Mouse (Mus musculus) kidney, postnatal 0 days (tissue): Measurements from ENCODE around the gene Dapk1. TPM values are rescaled to one million over a fixed set of nuclear protein-coding genes. Genes with fewer than 3 reads are reported as not detected.

ENCODE experiments used
- ATAC-seq: fragments of 200-750 bp; cut with Nextera tagmentation; replicated peaks from 2 replicates; pipeline ENCODE4 v1.8.0; 2017; ENCODE audit warnings: low read depth, moderate number of reproducible peaks, moderate TSS enrichment, moderate library complexity; ENCODE audit not compliant: low FRiP score
- DNase-seq: peaks from one replicate; pipeline ENCODE4 v3.0.0-alpha.2; 2016; ENCODE audit warnings: low spot score
- H3K27ac ChIP-seq: fragments of 300-500 bp; sonication (generic); 2 replicates; pipeline ENCODE4 v1.5.1; 2014; ENCODE audit warnings: mild to moderate bottlenecking
- H3K27me3 ChIP-seq: fragments of 300-500 bp; sonication (generic); 2 replicates; pipeline ENCODE4 v1.6.1; 2014; ENCODE audit warnings: low read length, mixed read lengths; ENCODE audit not compliant: insufficient read depth
- H3K36me3 ChIP-seq: fragments of 300-500 bp; sonication (generic); 2 replicates; pipeline ENCODE4 v1.6.1; 2014; ENCODE audit warnings: low read length, mixed read lengths; ENCODE audit not compliant: insufficient read depth
- H3K4me1 ChIP-seq: fragments of 300-500 bp; sonication (generic); replicated peaks from 2 replicates; pipeline ENCODE4 v1.6.1; 2014; ENCODE audit warnings: antibody characterized with exemption, low read length, mixed read lengths; ENCODE audit not compliant: insufficient read depth
- H3K4me2 ChIP-seq: fragments of 300-500 bp; sonication (generic); 2 replicates; pipeline ENCODE4 v1.6.1; 2014; ENCODE audit warnings: mild to moderate bottlenecking, low read length, moderate library complexity, mixed read lengths
- H3K4me3 ChIP-seq: fragments of 300-500 bp; sonication (generic); replicated peaks from 2 replicates; pipeline ENCODE4 v1.5.1; 2014; ENCODE audit warnings: low read depth, low read length
- H3K9ac ChIP-seq: fragments of 300-500 bp; sonication (generic); 2 replicates; pipeline ENCODE4 v1.6.1; 2014; ENCODE audit warnings: low read depth, low read length
- H3K9me3 ChIP-seq: fragments of 300-500 bp; sonication (generic); replicated peaks from 2 replicates; pipeline ENCODE4 v1.6.1; 2016; ENCODE audit warnings: low read length, inconsistent platforms, mixed read lengths
- CTCF ChIP-seq: IDR thresholded peaks from 2 replicates; pipeline ENCODE4 v1.5.1; 2016; ENCODE audit warnings: antibody characterized with exemption, low read depth, mild to moderate bottlenecking, moderate library complexity
- WGBS: fragments of 180-500 bp; shearing (Covaris S2); extraction: QIAGEN DNeasy Blood & Tissue Kit; methylation state at CpG from one replicate; pipeline ENCODE4 v1.1.7; 2014; 5-methylcytosine and 5-hydroxymethylcytosine counted together
- polyA plus RNA-seq: library from polyadenylated mRNA; unstranded; fragments of >200 nt; fragmentation: Nextera tagmentation; extraction: Ambion mirVana; gene quantifications from 2 replicates; pipeline ENCODE4 v1.2.1, GENCODE M21; 2015

Gene Dapk1
- polyA plus RNA-seq, 1 experiment from 2014 or later: 21.4 TPM

DNA sequence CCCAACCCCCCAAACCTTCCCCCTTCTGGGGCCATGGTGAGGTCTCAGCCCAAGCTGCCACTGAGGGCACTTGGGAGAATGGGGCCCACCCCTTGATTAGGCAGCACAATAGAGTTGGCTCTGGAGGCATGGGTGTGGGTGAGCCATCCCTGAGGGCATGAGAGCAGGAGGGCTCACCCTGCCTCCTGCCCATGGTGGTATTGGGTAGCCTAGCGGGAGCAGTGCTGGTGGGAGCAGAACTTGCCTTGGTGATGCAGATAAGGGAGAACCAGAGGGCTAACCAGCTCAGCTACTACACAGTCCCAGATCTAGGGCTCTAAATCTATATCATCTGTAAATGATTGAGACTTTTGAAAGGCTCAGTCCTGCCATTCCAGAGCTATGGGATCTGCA, 32.2 kb upstream of the Dapk1 start:
- DNase-seq (no peak), ATAC-seq (no peak)
- Histone ChIP-seq H3K36me3 (no peaks in the 10 kb centered on the region), H3K4me1 (no peaks in the 10 kb centered on the region), H3K4me2 (no peak overlapping the region), H3K4me3 (no peak overlapping the region), H3K27ac (no peak overlapping the region), H3K9ac (no peak overlapping the region), H3K27me3 (no peaks in the 10 kb centered on the region), H3K9me3 (no peaks in the 10 kb centered on the region; the same call in 1 of the 2 replicates)
- 94% methylated on average over 1 of the region's 1 CpGs for WGBS
- TF ChIP-seq CTCF: no peak

DNA sequence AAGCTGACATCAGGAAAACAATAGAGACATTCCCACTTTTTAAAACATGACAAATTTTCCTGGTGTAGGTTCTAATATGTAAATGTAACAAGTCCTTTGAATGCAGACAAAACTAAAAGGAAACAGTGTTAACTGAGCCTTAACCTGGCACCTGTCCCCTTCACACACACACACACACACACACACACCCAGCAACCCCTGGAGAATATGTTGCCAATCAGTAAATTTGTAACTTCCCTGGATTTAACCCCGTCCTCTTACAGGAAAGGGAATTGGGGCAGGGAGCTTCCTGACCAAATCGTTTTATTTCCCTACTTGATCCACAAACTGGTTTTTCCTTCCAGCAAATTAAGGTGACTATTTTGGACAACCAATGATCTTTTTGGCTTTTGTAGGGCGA, 28.2 kb upstream of the Dapk1 start:
- H3K4me1 ChIP-seq: no peaks in the 10 kb centered on the region
- H3K27ac ChIP-seq: no peak overlapping the region
- no peak overlapping the region for H3K4me3 ChIP-seq
- no peak overlapping the region for H3K9ac ChIP-seq
- DNase-seq (no peak), ATAC-seq (no peak)
- H3K4me2 ChIP-seq: no peak overlapping the region
- WGBS: 46% methylated on average over 3 of the region's 3 CpGs
- TF ChIP-seq CTCF: no peak
- no peaks in the 10 kb centered on the region; the same call in 1 of the 2 replicates for H3K9me3 ChIP-seq
- no peaks in the 10 kb centered on the region for H3K36me3 ChIP-seq
- H3K27me3 ChIP-seq: no peaks in the 10 kb centered on the region

DNA sequence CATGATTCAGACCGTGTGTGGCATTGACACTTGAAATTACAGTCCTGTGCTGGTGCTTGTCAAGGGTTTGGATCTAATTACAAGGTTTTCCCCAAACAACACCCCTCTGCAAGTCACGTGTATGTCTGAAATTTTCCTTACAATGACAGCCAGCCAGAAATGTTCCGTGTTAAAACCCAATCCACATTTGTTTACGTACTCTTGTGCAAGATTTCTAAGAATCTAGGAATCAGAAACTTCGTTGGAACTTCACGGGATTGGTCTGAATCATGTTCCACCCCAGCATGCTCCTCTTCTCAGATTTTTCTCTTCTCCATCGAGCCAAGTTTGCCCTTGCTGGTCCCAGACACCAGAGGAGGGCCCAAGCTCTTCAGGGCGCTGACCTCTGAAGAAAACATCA, 27.8 kb upstream of the Dapk1 start:
- Histone ChIP-seq H3K36me3 (no peaks in the 10 kb centered on the region), H3K4me2 (no peak overlapping the region), H3K27me3 (no peaks in the 10 kb centered on the region), H3K9ac (no peak overlapping the region), H3K9me3 (no peaks in the 10 kb centered on the region; the same call in 1 of the 2 replicates), H3K27ac (no peak overlapping the region), H3K4me1 (no peaks in the 10 kb centered on the region), H3K4me3 (no peak overlapping the region)
- WGBS: 46% methylated on average over 8 of the region's 8 CpGs
- DNase-seq (no peak), ATAC-seq (no peak)
- TF ChIP-seq CTCF: no peak

DNA sequence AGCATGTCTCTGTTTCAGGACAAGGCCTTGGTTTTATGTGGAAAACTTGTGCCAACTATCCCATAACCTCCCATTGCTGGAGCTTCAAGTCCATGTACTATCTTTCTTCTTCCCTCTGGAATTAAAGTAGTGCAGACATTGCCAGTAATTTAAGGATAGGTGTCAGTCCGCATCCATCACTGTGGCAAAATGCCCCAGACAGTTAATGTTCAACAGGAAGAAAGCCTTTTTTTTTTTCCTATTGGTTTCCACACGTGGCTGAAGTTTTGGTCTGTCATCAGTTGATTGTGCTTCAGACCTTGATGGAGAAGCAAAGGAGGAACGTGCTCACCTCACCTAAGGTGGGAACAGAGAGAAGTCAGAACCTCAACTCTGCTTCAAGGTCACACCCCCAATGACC, 23.2 kb upstream of the Dapk1 start:
- WGBS: 54% methylated on average over 3 of the region's 3 CpGs
- Histone ChIP-seq H3K27ac (no peak overlapping the region), H3K27me3 (no peaks in the 10 kb centered on the region), H3K4me1 (no peaks in the 10 kb centered on the region), H3K9me3 (no peaks in the 10 kb centered on the region), H3K36me3 (no peaks in the 10 kb centered on the region), H3K9ac (no peak overlapping the region), H3K4me3 (no peak overlapping the region), H3K4me2 (no peak overlapping the region)
- DNase-seq (no peak), ATAC-seq (no peak)
- TF ChIP-seq CTCF: no peak

DNA sequence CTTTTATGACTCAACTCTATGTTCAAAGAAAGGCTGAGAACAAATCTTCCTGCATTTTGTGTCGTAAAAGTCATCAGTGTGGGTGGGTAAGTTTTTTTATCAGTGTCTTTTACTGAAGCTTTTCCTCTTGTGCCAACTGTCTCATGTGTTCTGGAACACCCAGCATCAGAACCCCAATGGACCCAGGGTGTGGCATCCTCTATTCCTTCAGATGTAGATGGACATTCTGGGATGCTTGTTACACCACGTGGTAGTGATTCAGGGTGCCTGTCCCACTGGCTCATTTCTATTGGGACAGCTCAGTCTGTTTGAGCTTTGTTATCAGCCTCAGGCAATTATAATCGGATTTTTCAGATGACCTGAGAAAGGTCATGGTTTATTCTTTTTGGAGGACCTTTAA, 6.9 kb upstream of the Dapk1 start:
- Histone ChIP-seq H3K4me3 (no peak overlapping the region), H3K4me2 (no peak overlapping the region), H3K9me3 (no peaks in the 10 kb centered on the region), H3K36me3 (no peaks in the 10 kb centered on the region), H3K9ac (no peak overlapping the region), H3K4me1 (no peaks in the 10 kb centered on the region), H3K27ac (no peak overlapping the region), H3K27me3 (no peaks in the 10 kb centered on the region)
- WGBS: 72% methylated on average over 3 of the region's 3 CpGs
- ATAC-seq: no peak
- DNase-seq: no peak
- TF ChIP-seq CTCF: no peak

DNA sequence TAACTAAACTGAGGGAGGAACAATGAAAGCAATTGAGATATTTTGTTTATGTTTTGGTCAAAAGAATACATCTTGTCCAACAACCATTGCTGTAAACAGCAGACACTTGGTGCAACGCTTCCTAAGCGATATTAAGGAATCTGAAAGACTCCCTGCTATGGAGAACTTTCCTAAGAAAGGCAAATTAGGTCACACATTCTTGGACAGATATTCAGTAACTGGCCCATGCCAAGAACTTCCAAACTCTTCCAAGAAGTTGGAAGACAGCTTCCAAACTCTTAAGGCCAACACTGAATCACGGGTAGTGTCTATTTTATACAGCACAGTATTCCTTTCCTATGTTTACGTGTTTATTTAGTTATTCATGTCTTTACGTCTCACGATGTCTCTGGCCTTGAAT, 6.2 kb upstream of the Dapk1 start:
- Histone ChIP-seq H3K36me3 (no peaks in the 10 kb centered on the region), H3K27ac (no peak overlapping the region), H3K27me3 (no peaks in the 10 kb centered on the region), H3K9me3 (no peaks in the 10 kb centered on the region), H3K4me2 (no peak overlapping the region), H3K9ac (no peak overlapping the region), H3K4me3 (no peak overlapping the region), H3K4me1 (no peaks in the 10 kb centered on the region)
- DNase-seq (no peak), ATAC-seq (no peak)
- 89% methylated on average over 6 of the region's 6 CpGs for WGBS
- TF ChIP-seq CTCF: no peak

DNA sequence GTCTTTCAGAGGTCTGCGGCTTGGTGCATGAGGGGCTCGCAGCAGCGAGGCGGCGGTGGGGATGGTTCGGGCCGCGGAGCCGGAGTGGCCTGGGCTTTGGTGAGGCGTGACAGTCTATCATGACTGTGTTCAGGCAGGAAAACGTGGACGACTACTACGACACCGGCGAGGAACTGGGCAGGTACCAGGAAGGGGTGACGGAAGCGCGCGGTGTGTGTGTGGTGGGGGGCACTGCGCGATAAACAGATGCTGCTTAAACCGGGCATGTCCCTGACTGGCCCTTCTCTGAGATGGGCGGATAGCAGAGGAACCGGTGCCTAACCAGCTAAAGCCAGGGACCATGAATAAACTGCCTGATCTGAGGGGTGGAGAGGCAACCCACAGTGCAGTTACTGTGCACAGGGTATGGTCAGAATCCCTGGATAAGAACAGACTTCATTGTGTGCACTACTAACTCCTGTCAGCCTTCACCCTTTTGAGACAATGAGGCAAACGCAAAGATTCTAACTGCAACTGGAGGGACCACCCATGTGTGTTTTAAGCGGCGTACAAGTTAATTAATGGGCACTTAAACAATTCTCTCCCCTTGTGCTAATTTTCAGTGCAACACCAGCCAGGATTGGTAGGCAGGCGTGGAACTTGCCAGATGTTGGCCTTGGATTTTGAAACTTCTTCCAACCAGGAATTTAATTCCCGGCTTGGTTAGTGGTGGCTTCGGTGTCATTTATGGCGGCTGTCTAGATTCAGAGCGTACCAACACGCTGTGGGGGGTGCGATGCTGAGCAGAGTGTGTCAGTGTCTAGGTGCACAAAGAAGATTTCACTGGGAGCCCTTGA, 887 bp downstream of the Dapk1 start:
- Histone ChIP-seq H3K27me3 (no peaks in the 10 kb centered on the region), H3K4me1 (0 out of 2 replicates have a peak, but pooled peaks cover 4% of the 10 kb centered on the region), H3K9ac (peak overlapping the region; percentile 87), H3K4me2 (peak overlapping the region; percentile 99), H3K9me3 (no peaks in the 10 kb centered on the region), H3K4me3 (peak overlapping the region; percentile 83), H3K36me3 (no peaks in the 10 kb centered on the region), H3K27ac (peak overlapping the region; percentile 93)
- no peak for TF ChIP-seq CTCF
- DNase-seq (peak; percentile 45), ATAC-seq (peak; percentile 70)
- 5% methylated on average over 34 of the region's 34 CpGs for WGBS
